Mouse (Mus musculus) layer of hippocampus, postnatal 10 days (tissue): ENCODE measurements around the gene Dclk3. TPM values are rescaled to one million over a fixed set of nuclear protein-coding genes. Genes with fewer than 3 reads are reported as not detected.

Source experiments
- DNase-seq, 2 experiments: peaks; one replicate each; pipeline ENCODE4 v3.0.0; 2021; ENCODE audit warnings: low spot score in 2 of 2
- total RNA-seq, 2 experiments: library from RNA; stranded (reverse); gene quantifications; 2 replicates each; pipeline ENCODE4 v1.2.3; 2021

Dclk3 gene
- total RNA-seq, 2 experiments from 2014 or later, result 8.6 to 10.6 TPM

GRCm38 (mm10) chr9:111439836-111440201, 938 bp downstream of the Dclk3 start:
- DNase-seq, result no peak

GRCm38 (mm10) chr9:111440446-111440845, 1.6 kb downstream of the Dclk3 start:
- DNase-seq, result no peak

- DNase-seq, result no peak
Measured at GRCm38 (mm10) chr9:111441151-111441550, 2.3 kb downstream of the Dclk3 start.

- DNase-seq, result no peak
Measured at GRCm38 (mm10) chr9:111446204-111446603, 7.3 kb downstream of the Dclk3 start.

- no peak for DNase-seq
Measured at GRCm38 (mm10) chr9:111448976-111449375, 10.1 kb downstream of the Dclk3 start.

GRCm38 (mm10) chr9:111449880-111450279, 11.0 kb downstream of the Dclk3 start:
- no peak for DNase-seq

- DNase-seq, result no peak
Measured at GRCm38 (mm10) chr9:111450853-111451404, 12.0 kb downstream of the Dclk3 start.

- no peak for DNase-seq
Measured at GRCm38 (mm10) chr9:111453895-111454294, 15.0 kb downstream of the Dclk3 start.

- DNase-seq, result no peak
Measured at GRCm38 (mm10) chr9:111457176-111457935, 18.5 kb downstream of the Dclk3 start.

- no peak for DNase-seq
Measured at GRCm38 (mm10) chr9:111457936-111458310, 19.0 kb downstream of the Dclk3 start.

- DNase-seq, result no peak
Measured at GRCm38 (mm10) chr9:111459466-111459865, 20.6 kb downstream of the Dclk3 start.

GRCm38 (mm10) chr9:111460201-111460814, 21.4 kb downstream of the Dclk3 start:
- DNase-seq, result no peak

- no peak for DNase-seq
Measured at GRCm38 (mm10) chr9:111461415-111462103, 22.7 kb downstream of the Dclk3 start.

GRCm38 (mm10) chr9:111465666-111466065, 26.8 kb downstream of the Dclk3 start:
- DNase-seq, result no peak

GRCm38 (mm10) chr9:111473686-111474457, 35.0 kb downstream of the Dclk3 start:
- no peak for DNase-seq

GRCm38 (mm10) chr9:111474458-111474745, 35.5 kb downstream of the Dclk3 start:
- no peak for DNase-seq

GRCm38 (mm10) chr9:111475281-111475680, 36.4 kb downstream of the Dclk3 start:
- DNase-seq, result no peak

GRCm38 (mm10) chr9:111475973-111476372, 37.1 kb downstream of the Dclk3 start:
- no peak for DNase-seq

GRCm38 (mm10) chr9:111476479-111477016, 37.7 kb downstream of the Dclk3 start:
- DNase-seq, result no peak

- no peak for DNase-seq
Measured at GRCm38 (mm10) chr9:111478853-111479490, 40.1 kb downstream of the Dclk3 start.

- DNase-seq, result no peak
Measured at GRCm38 (mm10) chr9:111481011-111481410, 42.1 kb downstream of the Dclk3 start.
